Mouse (Mus musculus) midbrain, embryonic 16.5 days (tissue): ENCODE data around the gene Dnah12. TPM values are rescaled to one million over a fixed set of nuclear protein-coding genes. Genes with fewer than 3 reads are reported as not detected.
"Not testable (repeated sequence)": the region's sequence is repeated elsewhere in the genome, so short reads cannot be mapped to it uniquely, and the experiment has no call there.

ENCODE experiments used
- ATAC-seq: fragments of 200-750 bp; cut with Nextera tagmentation; 2 replicates; pipeline ENCODE4 v1.8.0; 2017; ENCODE audit warnings: moderate TSS enrichment
- H3K27ac ChIP-seq: fragments of 300-500 bp; sonication (generic); 2 replicates; pipeline ENCODE4 v1.5.1; 2014; ENCODE audit warnings: mild to moderate bottlenecking, low read length, mixed read lengths
- H3K27me3 ChIP-seq: fragments of 300-500 bp; sonication (generic); 2 replicates; pipeline ENCODE4 v1.6.1; 2014; ENCODE audit warnings: low read depth, low read length, mixed read lengths; ENCODE audit not compliant: control insufficient read depth, insufficient read depth
- H3K36me3 ChIP-seq: fragments of 300-500 bp; sonication (generic); 2 replicates; pipeline ENCODE4 v1.6.1; 2014; ENCODE audit warnings: mild to moderate bottlenecking, low read length, moderate library complexity, mixed read lengths; ENCODE audit not compliant: control insufficient read depth, insufficient read depth
- H3K4me1 ChIP-seq: fragments of 300-500 bp; sonication (generic); 2 replicates; pipeline ENCODE4 v1.6.1; 2014; ENCODE audit warnings: mild to moderate bottlenecking, low read length, mixed read lengths; ENCODE audit not compliant: control insufficient read depth, insufficient read depth
- H3K4me2 ChIP-seq: fragments of 300-500 bp; sonication (generic); 2 replicates; pipeline ENCODE4 v1.6.1; 2014; ENCODE audit warnings: mild to moderate bottlenecking, low read length, mixed read lengths
- H3K4me3 ChIP-seq: fragments of 300-500 bp; sonication (generic); 2 replicates; pipeline ENCODE4 v1.5.1; 2014; ENCODE audit warnings: low read depth, mild to moderate bottlenecking, low read length, moderate library complexity, mixed read lengths
- H3K9ac ChIP-seq: fragments of 300-500 bp; sonication (generic); 2 replicates; pipeline ENCODE4 v1.6.1; 2014; ENCODE audit warnings: low read depth, low read length, mixed read lengths
- H3K9me3 ChIP-seq: fragments of 300-500 bp; sonication (generic); replicated peaks from 2 replicates; pipeline ENCODE4 v1.6.1; 2014; ENCODE audit warnings: mild to moderate bottlenecking, low read length, mixed read lengths; ENCODE audit not compliant: control insufficient read depth, poor library complexity, severe bottlenecking
- WGBS: fragments of 180-500 bp; shearing (Covaris S2); extraction: QIAGEN DNeasy Blood & Tissue Kit; methylation state at CpG from one replicate; pipeline ENCODE4 v1.1.7; 2014; 5-methylcytosine and 5-hydroxymethylcytosine counted together
- polyA plus RNA-seq: library from polyadenylated mRNA; unstranded; fragments of >200 nt; fragmentation: Nextera tagmentation; extraction: Ambion mirVana; gene quantifications from 2 replicates; pipeline ENCODE4 v1.2.1, GENCODE M21; 2015

Dnah12 gene
- polyA plus RNA-seq, 1 experiment from 2014 or later = 0.19 TPM

GRCm38 (mm10) chr14:26887244-26887643 is 194.2 kb downstream of the Dnah12 start:
- no peaks in the 10 kb centered on the region for H3K9me3 ChIP-seq
- H3K4me2 ChIP-seq = no peak overlapping the region
- no peak overlapping the region for H3K9ac ChIP-seq
- no peaks in the 10 kb centered on the region for H3K36me3 ChIP-seq
- no peaks in the 10 kb centered on the region for H3K27me3 ChIP-seq
- H3K4me3 ChIP-seq = no peak overlapping the region
- whole genome bisulfite sequencing = 47% methylated on average over 3 of the region's 3 CpGs
- H3K27ac ChIP-seq = no peak overlapping the region
- H3K4me1 ChIP-seq = no peaks in the 10 kb centered on the region
- ATAC-seq = no peak

- Histone ChIP-seq H3K27ac (no peak overlapping the region), H3K36me3 (no peaks in the 10 kb centered on the region), H3K27me3 (no peaks in the 10 kb centered on the region), H3K4me1 (no peaks in the 10 kb centered on the region), H3K9me3 (no peaks in the 10 kb centered on the region), H3K4me3 (no peak overlapping the region), H3K4me2 (no peak overlapping the region), H3K9ac (no peak overlapping the region)
- 91% methylated on average over 3 of the region's 3 CpGs for WGBS
- no peak for ATAC-seq
These were observed 197.7 kb downstream of the Dnah12 start for GRCm38 (mm10) chr14:26890777-26891176.

GRCm38 (mm10) chr14:26894392-26894791 is 201.3 kb downstream of the Dnah12 start, which contains the start of gene Asb14:
Gene Asb14, plus strand, starts transcription at chr14:26894557.
- ATAC-seq = no peak
- Histone ChIP-seq H3K27ac (no peak within 1 kb of the TSS), H3K9ac (no peak within 1 kb of the TSS), H3K4me2 (no peak within 1 kb of the TSS), H3K4me1 (no peaks in the 10 kb centered on the region), H3K4me3 (no peak within 1 kb of the TSS), H3K9me3 (no peaks in the 10 kb centered on the region), H3K36me3 (no peaks in the 10 kb centered on the region), H3K27me3 (no peaks in the 10 kb centered on the region)
- 95% methylated on average over 4 of the region's 4 CpGs for WGBS

- H3K36me3 ChIP-seq = no peaks in the 10 kb centered on the region
- H3K27ac ChIP-seq = no peak overlapping the region
- H3K4me3 ChIP-seq = no peak overlapping the region
- no peaks in the 10 kb centered on the region for H3K4me1 ChIP-seq
- H3K27me3 ChIP-seq = no peaks in the 10 kb centered on the region
- H3K9ac ChIP-seq = no peak overlapping the region
- no peaks in the 10 kb centered on the region for H3K9me3 ChIP-seq
- no peak for ATAC-seq
- H3K4me2 ChIP-seq = no peak overlapping the region
- 85% methylated on average over 2 of the region's 2 CpGs for WGBS
These were observed 206.4 kb downstream of the Dnah12 start for GRCm38 (mm10) chr14:26899490-26899889.

GRCm38 (mm10) chr14:26900893-26901292 is 207.8 kb downstream of the Dnah12 start:
- ATAC-seq = no peak
- Histone ChIP-seq H3K9me3 (no peaks in the 10 kb centered on the region), H3K27me3 (no peaks in the 10 kb centered on the region), H3K4me2 (no peak overlapping the region), H3K36me3 (no peaks in the 10 kb centered on the region), H3K9ac (no peak overlapping the region), H3K27ac (no peak overlapping the region), H3K4me3 (no peak overlapping the region), H3K4me1 (no peaks in the 10 kb centered on the region)
- WGBS = 87% methylated on average over 12 of the region's 12 CpGs

GRCm38 (mm10) chr14:26907401-26907800 is 214.3 kb downstream of the Dnah12 start:
- no peaks in the 10 kb centered on the region for H3K36me3 ChIP-seq
- H3K9ac ChIP-seq = no peak overlapping the region
- ATAC-seq = no peak
- no peaks in the 10 kb centered on the region for H3K9me3 ChIP-seq
- no peak overlapping the region for H3K4me3 ChIP-seq
- WGBS = 85% methylated on average over 4 of the region's 4 CpGs
- H3K27ac ChIP-seq = no peak overlapping the region
- H3K27me3 ChIP-seq = no peaks in the 10 kb centered on the region
- H3K4me1 ChIP-seq = no peaks in the 10 kb centered on the region
- H3K4me2 ChIP-seq = no peak overlapping the region

GRCm38 (mm10) chr14:26910461-26910860 is 217.4 kb downstream of the Dnah12 start:
- H3K4me1 ChIP-seq, H3K4me2 ChIP-seq, H3K27me3 ChIP-seq, H3K9me3 ChIP-seq, H3K4me3 ChIP-seq, H3K27ac ChIP-seq, H3K36me3 ChIP-seq, H3K9ac ChIP-seq, ATAC-seq: not testable (repeated sequence)
- 49% methylated on average over 9 of the region's 9 CpGs for WGBS

- Histone ChIP-seq H3K9me3 (no peaks in the 10 kb centered on the region), H3K4me1 (no peaks in the 10 kb centered on the region), H3K27me3 (no peaks in the 10 kb centered on the region), H3K9ac (no peak overlapping the region), H3K4me3 (no peak overlapping the region), H3K4me2 (no peak overlapping the region), H3K27ac (no peak overlapping the region), H3K36me3 (peaks cover 3% of the 10 kb centered on the region)
- 75% methylated on average over 6 of the region's 6 CpGs for WGBS
- ATAC-seq = no peak
These were observed 218.1 kb downstream of the Dnah12 start for GRCm38 (mm10) chr14:26911201-26911600.

- Histone ChIP-seq H3K27me3 (no peaks in the 10 kb centered on the region), H3K4me2 (no peak overlapping the region), H3K9ac (no peak overlapping the region), H3K4me1 (no peaks in the 10 kb centered on the region), H3K9me3 (no peaks in the 10 kb centered on the region), H3K4me3 (no peak overlapping the region), H3K36me3 (peaks cover 3% of the 10 kb centered on the region), H3K27ac (no peak overlapping the region)
- ATAC-seq = no peak
- 94% methylated on average over 13 of the region's 13 CpGs for WGBS
These were observed 218.8 kb downstream of the Dnah12 start for GRCm38 (mm10) chr14:26911826-26912225.
